Mouse (Mus musculus): Measurements from ENCODE around the gene Plscr1. TPM values are rescaled to one million over a fixed set of nuclear protein-coding genes. Genes with fewer than 3 reads are reported as not detected.

Plscr1 gene
- polyA plus RNA-seq, 1 experiment from 2014 or later, result 53.0 TPM

- no peaks in the 10 kb centered on the region for H3K27me3 ChIP-seq (replicated peaks)
- H3K4me3 ChIP-seq (replicated peaks), result no peak overlapping the region
- ATAC-seq (ENCODE audit: insufficient read depth, low FRiP score, low read depth), result no peak
- H3K4me2 ChIP-seq, result no peak overlapping the region
- 50% methylated on average over 7 of the region's 7 CpGs for WGBS
- no peaks in the 10 kb centered on the region for H3K4me1 ChIP-seq
- H3K27ac ChIP-seq, result no peak overlapping the region
- no peaks in the 10 kb centered on the region for H3K36me3 ChIP-seq
- H3K9ac ChIP-seq, result no peak overlapping the region
- no peaks in the 10 kb centered on the region for H3K9me3 ChIP-seq
Measured at GRCm38 (mm10) chr9:92282563-92283171, 33.1 kb downstream of the Plscr1 start.

- no peak overlapping the region for H3K4me3 ChIP-seq (replicated peaks)
- no peaks in the 10 kb centered on the region for H3K9me3 ChIP-seq
- 56% methylated on average over 3 of the region's 3 CpGs for WGBS
- H3K4me2 ChIP-seq, result no peak overlapping the region
- no peaks in the 10 kb centered on the region for H3K36me3 ChIP-seq
- ATAC-seq (ENCODE audit: insufficient read depth, low FRiP score, low read depth), result no peak
- H3K27ac ChIP-seq, result no peak overlapping the region
- H3K4me1 ChIP-seq, result no peaks in the 10 kb centered on the region
- H3K9ac ChIP-seq, result no peak overlapping the region
- no peaks in the 10 kb centered on the region for H3K27me3 ChIP-seq (replicated peaks)
Measured at GRCm38 (mm10) chr9:92289675-92290074, 40.1 kb downstream of the Plscr1 start.

GRCm38 (mm10) chr9:92292169-92292568 is 42.6 kb downstream of the Plscr1 start:
- Histone ChIP-seq H3K4me2 (no peak overlapping the region), H3K4me3 (replicated peaks) (no peak overlapping the region), H3K36me3 (no peaks in the 10 kb centered on the region), H3K27ac (no peak overlapping the region), H3K9me3 (no peaks in the 10 kb centered on the region), H3K4me1 (no peaks in the 10 kb centered on the region), H3K9ac (no peak overlapping the region), H3K27me3 (replicated peaks) (no peaks in the 10 kb centered on the region)
- WGBS, result 74% methylated on average over 2 of the region's 2 CpGs
- ATAC-seq (ENCODE audit: insufficient read depth, low FRiP score, low read depth), result no peak

- 55% methylated on average over 3 of the region's 3 CpGs for WGBS
- Histone ChIP-seq H3K36me3 (no peaks in the 10 kb centered on the region), H3K4me1 (no peaks in the 10 kb centered on the region), H3K9me3 (no peaks in the 10 kb centered on the region), H3K27me3 (replicated peaks) (no peaks in the 10 kb centered on the region), H3K4me2 (no peak overlapping the region), H3K4me3 (replicated peaks) (no peak overlapping the region), H3K9ac (no peak overlapping the region), H3K27ac (no peak overlapping the region)
- ATAC-seq (ENCODE audit: insufficient read depth, low FRiP score, low read depth), result no peak
Measured at GRCm38 (mm10) chr9:92292922-92293321, 43.4 kb downstream of the Plscr1 start.

GRCm38 (mm10) chr9:92293560-92294548 is 44.3 kb downstream of the Plscr1 start:
- H3K27me3 ChIP-seq (replicated peaks), result no peaks in the 10 kb centered on the region
- no peak overlapping the region for H3K27ac ChIP-seq
- no peak for ATAC-seq (ENCODE audit: insufficient read depth, low FRiP score, low read depth)
- H3K36me3 ChIP-seq, result no peaks in the 10 kb centered on the region
- no peak overlapping the region for H3K4me3 ChIP-seq (replicated peaks)
- no peak overlapping the region for H3K4me2 ChIP-seq
- no peaks in the 10 kb centered on the region for H3K4me1 ChIP-seq
- H3K9me3 ChIP-seq, result no peaks in the 10 kb centered on the region
- WGBS, result 85% methylated on average over 2 of the region's 2 CpGs
- no peak overlapping the region for H3K9ac ChIP-seq

GRCm38 (mm10) chr9:92298288-92298687 is 48.7 kb downstream of the Plscr1 start:
- Histone ChIP-seq H3K36me3 (no peaks in the 10 kb centered on the region), H3K27me3 (replicated peaks) (no peaks in the 10 kb centered on the region), H3K4me1 (no peaks in the 10 kb centered on the region), H3K9me3 (no peaks in the 10 kb centered on the region), H3K9ac (no peak overlapping the region), H3K4me2 (no peak overlapping the region), H3K27ac (no peak overlapping the region), H3K4me3 (replicated peaks) (no peak overlapping the region)
- ATAC-seq (ENCODE audit: insufficient read depth, low FRiP score, low read depth), result no peak
- WGBS, result 72% methylated on average over 1 of the region's 1 CpGs

GRCm38 (mm10) chr9:92301213-92301612 is 51.7 kb downstream of the Plscr1 start:
- Histone ChIP-seq H3K4me1 (no peaks in the 10 kb centered on the region), H3K9me3 (no peaks in the 10 kb centered on the region), H3K4me3 (replicated peaks) (no peak overlapping the region), H3K27ac (no peak overlapping the region), H3K27me3 (replicated peaks) (no peaks in the 10 kb centered on the region), H3K36me3 (no peaks in the 10 kb centered on the region), H3K4me2 (no peak overlapping the region), H3K9ac (no peak overlapping the region)
- 49% methylated on average over 3 of the region's 3 CpGs for WGBS
- no peak for ATAC-seq (ENCODE audit: insufficient read depth, low FRiP score, low read depth)

- no peak overlapping the region for H3K4me2 ChIP-seq
- no peaks in the 10 kb centered on the region for H3K36me3 ChIP-seq
- ATAC-seq (ENCODE audit: insufficient read depth, low FRiP score, low read depth), result no peak
- no peaks in the 10 kb centered on the region for H3K27me3 ChIP-seq (replicated peaks)
- 71% methylated on average over 8 of the region's 8 CpGs for whole genome bisulfite sequencing
- no peak overlapping the region for H3K9ac ChIP-seq
- no peak overlapping the region for H3K4me3 ChIP-seq (replicated peaks)
- H3K27ac ChIP-seq, result no peak overlapping the region
- H3K4me1 ChIP-seq, result no peaks in the 10 kb centered on the region
- no peaks in the 10 kb centered on the region for H3K9me3 ChIP-seq
Measured at GRCm38 (mm10) chr9:92305075-92305474, 55.5 kb downstream of the Plscr1 start.

GRCm38 (mm10) chr9:92305620-92306220 is 56.2 kb downstream of the Plscr1 start:
- H3K9ac ChIP-seq, result no peak overlapping the region
- H3K4me1 ChIP-seq, result no peaks in the 10 kb centered on the region
- no peaks in the 10 kb centered on the region for H3K9me3 ChIP-seq
- H3K27me3 ChIP-seq (replicated peaks), result no peaks in the 10 kb centered on the region
- H3K4me2 ChIP-seq, result no peak overlapping the region
- H3K36me3 ChIP-seq, result no peaks in the 10 kb centered on the region
- no peak overlapping the region for H3K27ac ChIP-seq
- 81% methylated on average over 8 of the region's 8 CpGs for WGBS
- no peak overlapping the region for H3K4me3 ChIP-seq (replicated peaks)
- ATAC-seq (ENCODE audit: insufficient read depth, low FRiP score, low read depth), result no peak

- no peak within 1 kb of the TSS for H3K4me3 ChIP-seq (replicated peaks)
- no peak for ATAC-seq (ENCODE audit: insufficient read depth, low FRiP score, low read depth)
- 67% methylated on average over 1 of the region's 1 CpGs for WGBS
Measured at GRCm38 (mm10) chr9:92309077-92309476, 59.5 kb downstream of the Plscr1 start, which contains the start of gene 1700057G04Rik. Gene 1700057G04Rik (plus strand): TSS chr9:92309377.

GRCm38 (mm10) chr9:92316791-92317190 is 67.2 kb downstream of the Plscr1 start:
- Histone ChIP-seq H3K9ac (no peak overlapping the region), H3K4me2 (no peak overlapping the region), H3K36me3 (no peaks in the 10 kb centered on the region), H3K4me3 (replicated peaks) (no peak overlapping the region), H3K4me1 (no peaks in the 10 kb centered on the region), H3K27me3 (replicated peaks) (no peaks in the 10 kb centered on the region), H3K9me3 (no peaks in the 10 kb centered on the region), H3K27ac (no peak overlapping the region)
- no peak for ATAC-seq (ENCODE audit: insufficient read depth, low FRiP score, low read depth)
- 61% methylated on average over 3 of the region's 3 CpGs for WGBS

More at GRCm38 (mm10) chr9:92309077-92309476, 59.5 kb downstream of the Plscr1 start, which contains the start of gene 1700057G04Rik:
- Histone ChIP-seq H3K27ac (no peak within 1 kb of the TSS), H3K36me3 (no peaks in the 10 kb centered on the region), H3K9ac (no peak within 1 kb of the TSS), H3K4me2 (no peak within 1 kb of the TSS), H3K9me3 (no peaks in the 10 kb centered on the region), H3K27me3 (replicated peaks) (no peaks in the 10 kb centered on the region), H3K4me1 (no peaks in the 10 kb centered on the region)
